Mouse (Mus musculus) lung, embryonic 16.5 days (tissue): ENCODE data around the gene D430041D05Rik. TPM values are rescaled to one million over a fixed set of nuclear protein-coding genes. Genes with fewer than 3 reads are reported as not detected.

Experiments
- ATAC-seq: fragments of 200-750 bp; cut with Nextera tagmentation; 2 replicates; pipeline ENCODE4 v1.8.0; 2017; ENCODE audit warnings: low read depth, mild to moderate bottlenecking, moderate library complexity
- H3K27ac ChIP-seq: fragments of 300-500 bp; sonication (generic); 2 replicates; pipeline ENCODE4 v1.5.1; 2014; ENCODE audit warnings: mild to moderate bottlenecking, control low read depth, low read length
- H3K27me3 ChIP-seq: fragments of 300-500 bp; sonication (generic); 2 replicates; pipeline ENCODE4 v1.6.1; 2014; ENCODE audit warnings: low read depth, low read length, mixed read lengths; ENCODE audit not compliant: control insufficient read depth, insufficient read depth
- H3K36me3 ChIP-seq: fragments of 300-500 bp; sonication (generic); 2 replicates; pipeline ENCODE4 v1.6.1; 2014; ENCODE audit warnings: low read length; ENCODE audit not compliant: control insufficient read depth, insufficient read depth
- H3K4me1 ChIP-seq: fragments of 300-500 bp; sonication (generic); replicated peaks from 2 replicates; pipeline ENCODE4 v1.6.1; 2014; ENCODE audit warnings: low read length, mixed read lengths; ENCODE audit not compliant: control insufficient read depth, insufficient read depth
- H3K4me2 ChIP-seq: fragments of 300-500 bp; sonication (generic); 2 replicates; pipeline ENCODE4 v1.6.1; 2014; ENCODE audit warnings: low read depth, low read length, control low read depth
- H3K4me3 ChIP-seq: fragments of 300-500 bp; sonication (generic); 2 replicates; pipeline ENCODE4 v1.5.1; 2014; ENCODE audit warnings: mild to moderate bottlenecking, low read length, control low read depth
- H3K9ac ChIP-seq: fragments of 300-500 bp; sonication (generic); 2 replicates; pipeline ENCODE4 v1.6.1; 2014; ENCODE audit warnings: low read length, control low read depth
- H3K9me3 ChIP-seq: fragments of 300-500 bp; sonication (generic); 2 replicates; pipeline ENCODE4 v1.6.1; 2016; ENCODE audit warnings: low read length; ENCODE audit not compliant: control insufficient read depth
- WGBS: fragments of 180-500 bp; shearing (Covaris S2); extraction: QIAGEN DNeasy Blood & Tissue Kit; methylation state at CpG from one replicate; pipeline ENCODE4 v1.1.7; 2014; 5-methylcytosine and 5-hydroxymethylcytosine counted together
- polyA plus RNA-seq: library from polyadenylated mRNA; unstranded; fragments of >200 nt; fragmentation: Nextera tagmentation; extraction: Ambion mirVana; gene quantifications from 2 replicates; pipeline ENCODE4 v1.2.1, GENCODE M21; 2015

D430041D05Rik gene
- polyA plus RNA-seq, 1 experiment from 2014 or later = 0.70 TPM

DNA sequence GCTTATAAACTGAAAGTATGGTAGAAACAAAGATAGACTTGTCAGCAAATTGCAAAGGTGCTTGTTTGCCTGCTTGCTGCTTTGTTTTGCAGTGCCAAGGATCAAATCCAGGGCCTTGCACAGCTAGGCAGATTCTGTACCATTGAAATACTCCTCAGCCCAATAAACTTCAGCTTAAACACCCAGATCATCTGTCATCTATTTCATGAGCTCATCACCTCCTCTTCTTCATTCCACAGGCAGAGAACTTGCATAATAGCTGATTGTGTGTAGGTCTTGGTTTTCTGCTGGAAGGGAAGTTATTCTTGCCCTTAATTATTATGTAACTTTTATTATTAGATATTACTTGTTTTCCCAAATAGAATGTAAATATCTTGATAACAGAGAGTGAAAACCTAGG is 73.2 kb downstream of the D430041D05Rik start:
- ATAC-seq = no peak
- Histone ChIP-seq H3K9ac (no peak overlapping the region), H3K27me3 (no peaks in the 10 kb centered on the region)

DNA sequence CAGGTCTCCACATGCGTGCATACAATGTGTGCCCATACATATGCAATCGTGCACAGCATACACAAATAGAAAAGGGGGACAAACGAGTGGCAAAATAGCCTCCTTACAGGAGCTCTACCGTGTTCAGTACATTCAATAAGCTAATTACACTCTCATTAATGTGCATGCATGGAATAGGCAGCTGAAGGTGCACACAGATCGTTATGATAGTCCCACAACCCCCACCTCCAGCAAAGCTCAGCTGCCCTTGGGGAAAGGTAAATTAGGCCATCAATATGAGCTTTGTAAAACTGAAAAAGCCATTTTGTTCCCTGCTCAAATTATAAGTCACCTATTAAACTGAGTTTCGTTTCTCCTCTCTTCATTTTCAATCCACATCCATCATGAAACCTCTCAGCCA is 75.0 kb downstream of the D430041D05Rik start:
- no peak for ATAC-seq
- H3K9ac ChIP-seq = no peak overlapping the region
- H3K36me3 ChIP-seq = no peaks in the 10 kb centered on the region
- 70% methylated on average over 6 of the region's 6 CpGs for WGBS
- no peaks in the 10 kb centered on the region for H3K4me1 ChIP-seq
- no peaks in the 10 kb centered on the region for H3K27me3 ChIP-seq
- no peaks in the 10 kb centered on the region for H3K9me3 ChIP-seq
- H3K27ac ChIP-seq = no peak overlapping the region
- no peak overlapping the region for H3K4me2 ChIP-seq
- no peak overlapping the region for H3K4me3 ChIP-seq

More for the DNA sequence above, 73.2 kb downstream of the D430041D05Rik start:
- H3K9me3 ChIP-seq = no peaks in the 10 kb centered on the region
- H3K4me3 ChIP-seq = no peak overlapping the region
- H3K36me3 ChIP-seq = no peaks in the 10 kb centered on the region
- no peak overlapping the region for H3K27ac ChIP-seq
- no peaks in the 10 kb centered on the region for H3K4me1 ChIP-seq
- H3K4me2 ChIP-seq = no peak overlapping the region

DNA sequence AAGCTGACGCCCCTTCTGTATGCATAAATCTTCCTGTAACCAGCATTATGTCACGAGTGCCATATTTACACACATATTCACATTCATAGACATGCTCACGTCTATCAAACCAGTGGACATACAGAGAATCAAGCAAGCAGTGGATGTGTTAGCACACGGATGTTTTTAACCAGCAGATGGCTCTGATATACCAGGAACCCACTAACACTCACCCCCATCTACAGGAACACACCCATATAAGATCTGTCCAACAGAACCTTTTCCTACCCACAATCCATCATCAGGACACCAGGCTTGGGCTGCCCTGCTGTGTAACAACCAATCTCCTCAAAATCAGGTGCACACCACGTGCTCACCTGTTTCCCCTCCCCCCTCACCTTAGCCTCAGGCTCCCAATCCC is 76.9 kb downstream of the D430041D05Rik start:
- Histone ChIP-seq H3K27me3 (no peaks in the 10 kb centered on the region), H3K36me3 (no peaks in the 10 kb centered on the region), H3K4me2 (no peak overlapping the region), H3K27ac (no peak overlapping the region), H3K9ac (no peak overlapping the region), H3K4me1 (no peaks in the 10 kb centered on the region), H3K4me3 (no peak overlapping the region), H3K9me3 (no peaks in the 10 kb centered on the region)
- 64% methylated on average over 5 of the region's 5 CpGs for WGBS
- ATAC-seq = no peak

DNA sequence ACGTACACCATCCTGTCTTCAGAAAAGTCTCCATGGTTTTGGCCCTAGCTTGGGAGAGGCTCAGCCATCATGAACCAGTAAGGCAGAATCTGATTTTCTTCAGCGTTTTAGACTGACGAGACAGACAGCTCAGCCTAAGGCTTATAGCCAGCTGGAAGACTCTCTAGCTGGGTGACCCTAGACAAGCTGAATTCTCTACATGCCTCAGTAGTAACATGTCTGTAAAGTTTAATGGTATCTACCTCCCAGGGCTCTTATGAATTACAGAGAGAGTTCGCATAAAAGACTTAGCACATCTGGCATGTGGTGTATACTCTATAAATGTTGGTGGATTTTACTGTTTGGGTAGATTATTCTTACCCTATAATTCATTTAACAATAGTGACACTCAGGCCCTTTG is 78.1 kb downstream of the D430041D05Rik start:
- H3K4me3 ChIP-seq = no peak overlapping the region
- H3K27ac ChIP-seq = no peak overlapping the region
- no peak overlapping the region for H3K9ac ChIP-seq
- no peak overlapping the region for H3K4me2 ChIP-seq
- H3K4me1 ChIP-seq = no peaks in the 10 kb centered on the region
- no peaks in the 10 kb centered on the region for H3K27me3 ChIP-seq
- WGBS = 82% methylated on average over 4 of the region's 4 CpGs
- H3K36me3 ChIP-seq = no peaks in the 10 kb centered on the region
- no peak for ATAC-seq
- H3K9me3 ChIP-seq = no peaks in the 10 kb centered on the region

DNA sequence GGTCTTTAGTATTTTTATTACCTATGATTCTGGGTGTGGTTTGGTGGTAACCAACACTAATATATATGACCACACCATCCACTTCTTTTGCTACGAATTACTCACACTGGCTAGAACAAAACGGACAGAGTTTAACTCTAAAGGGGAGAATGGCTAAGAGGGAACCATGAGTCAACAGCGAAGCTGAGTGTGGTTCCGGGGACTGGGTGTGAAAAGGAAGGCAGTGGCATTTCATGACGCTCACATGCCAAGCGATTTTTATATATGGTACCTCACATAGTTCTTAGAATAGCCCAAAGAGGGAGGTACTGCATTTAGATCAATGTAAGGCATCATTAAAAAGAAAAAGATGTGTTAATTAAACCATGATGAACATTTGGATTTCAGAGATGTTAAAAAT is 79.6 kb downstream of the D430041D05Rik start:
- Histone ChIP-seq H3K4me2 (no peak overlapping the region), H3K4me3 (no peak overlapping the region), H3K27ac (no peak overlapping the region), H3K9me3 (no peaks in the 10 kb centered on the region), H3K4me1 (no peaks in the 10 kb centered on the region), H3K27me3 (no peaks in the 10 kb centered on the region), H3K9ac (no peak overlapping the region), H3K36me3 (no peaks in the 10 kb centered on the region)
- WGBS = 83% methylated on average over 6 of the region's 6 CpGs
- no peak for ATAC-seq

DNA sequence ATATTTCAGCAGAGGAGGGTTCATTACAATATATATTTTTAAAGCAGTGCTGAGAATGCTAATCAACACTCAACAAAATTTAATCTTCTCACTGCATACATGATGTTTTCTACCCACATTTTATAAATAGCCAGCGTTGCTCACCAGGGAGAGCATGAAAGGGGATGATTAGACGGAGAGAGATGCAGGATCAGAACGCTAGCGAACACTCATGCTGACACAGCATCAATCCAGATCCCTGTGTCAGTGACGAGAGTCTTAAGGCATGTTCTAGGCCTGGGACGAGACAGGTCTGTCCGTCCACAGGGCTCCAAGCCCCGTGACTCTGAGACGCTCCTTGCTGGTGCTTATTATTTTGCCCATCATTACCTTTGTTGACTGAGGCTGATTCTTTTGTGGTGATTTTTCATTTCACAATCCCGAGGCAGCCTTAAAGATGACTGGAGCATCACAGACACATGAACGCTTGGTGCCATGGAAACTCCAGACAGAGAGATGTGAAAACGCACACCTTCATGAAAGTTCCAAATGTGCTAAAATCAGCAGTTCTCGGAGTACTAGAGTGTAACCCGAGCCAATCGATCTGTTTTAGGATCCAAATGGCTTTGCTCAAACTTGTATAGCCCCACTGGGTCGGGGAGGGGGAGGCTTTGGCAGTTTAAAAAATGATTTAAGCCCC is 83.6 kb downstream of the D430041D05Rik start:
- Histone ChIP-seq H3K4me1 (no peaks in the 10 kb centered on the region), H3K4me3 (no peak overlapping the region), H3K9ac (no peak overlapping the region), H3K27ac (no peak overlapping the region), H3K36me3 (no peaks in the 10 kb centered on the region), H3K4me2 (no peak overlapping the region), H3K9me3 (no peaks in the 10 kb centered on the region), H3K27me3 (no peaks in the 10 kb centered on the region)
- ATAC-seq = no peak
- 63% methylated on average over 16 of the region's 16 CpGs for WGBS

DNA sequence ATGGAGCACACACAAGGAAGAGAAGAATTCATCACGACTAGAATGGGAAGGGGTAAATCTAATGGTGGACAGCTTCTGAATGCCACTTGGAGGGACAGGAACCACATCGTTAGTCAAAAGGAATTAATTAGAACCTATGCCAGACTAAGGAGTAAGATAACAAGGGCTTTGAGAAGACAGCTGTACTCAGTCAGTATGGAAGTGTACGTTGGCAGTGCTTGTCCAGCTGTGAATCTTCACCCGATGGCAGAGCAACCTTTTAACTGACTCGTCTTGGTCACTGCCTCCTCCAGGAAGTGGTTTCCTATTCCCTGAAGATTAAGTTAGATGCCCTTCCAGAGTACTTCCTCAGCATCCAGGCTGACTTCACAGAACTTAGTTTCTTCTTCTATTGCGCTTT is 87.0 kb downstream of the D430041D05Rik start:
- Histone ChIP-seq H3K4me2 (no peak overlapping the region), H3K9me3 (no peaks in the 10 kb centered on the region)
- 60% methylated on average over 6 of the region's 6 CpGs for WGBS

DNA sequence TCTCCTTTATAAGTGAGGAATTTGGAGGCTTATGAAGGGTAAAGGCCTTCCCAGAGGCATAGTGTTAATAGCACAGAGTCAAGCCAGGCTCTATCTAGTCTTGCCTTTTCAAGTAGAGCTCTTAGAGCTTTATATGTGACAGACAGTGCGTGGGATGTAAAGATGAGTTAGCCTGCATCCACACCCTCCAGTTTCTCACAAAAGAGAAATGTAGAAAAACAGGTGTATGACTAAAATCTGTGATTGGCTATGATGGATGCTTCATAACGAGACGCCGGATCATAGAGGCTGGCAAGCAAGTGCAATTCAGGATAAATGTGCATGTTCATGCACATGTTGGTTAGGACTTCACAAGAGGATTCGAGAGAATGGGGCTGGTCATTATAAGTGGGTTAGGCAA is 87.5 kb downstream of the D430041D05Rik start:
- Histone ChIP-seq H3K36me3 (no peaks in the 10 kb centered on the region), H3K9me3 (no peaks in the 10 kb centered on the region), H3K9ac (no peak overlapping the region), H3K27me3 (no peaks in the 10 kb centered on the region), H3K4me2 (no peak overlapping the region), H3K4me3 (no peak overlapping the region), H3K4me1 (no peaks in the 10 kb centered on the region), H3K27ac (no peak overlapping the region)
- no peak for ATAC-seq
- WGBS = 84% methylated on average over 5 of the region's 5 CpGs

More for the DNA sequence above, 87.0 kb downstream of the D430041D05Rik start:
- Histone ChIP-seq H3K36me3 (no peaks in the 10 kb centered on the region), H3K27me3 (no peaks in the 10 kb centered on the region), H3K4me3 (no peak overlapping the region), H3K9ac (no peak overlapping the region), H3K4me1 (no peaks in the 10 kb centered on the region), H3K27ac (no peak overlapping the region)
- ATAC-seq = no peak

DNA sequence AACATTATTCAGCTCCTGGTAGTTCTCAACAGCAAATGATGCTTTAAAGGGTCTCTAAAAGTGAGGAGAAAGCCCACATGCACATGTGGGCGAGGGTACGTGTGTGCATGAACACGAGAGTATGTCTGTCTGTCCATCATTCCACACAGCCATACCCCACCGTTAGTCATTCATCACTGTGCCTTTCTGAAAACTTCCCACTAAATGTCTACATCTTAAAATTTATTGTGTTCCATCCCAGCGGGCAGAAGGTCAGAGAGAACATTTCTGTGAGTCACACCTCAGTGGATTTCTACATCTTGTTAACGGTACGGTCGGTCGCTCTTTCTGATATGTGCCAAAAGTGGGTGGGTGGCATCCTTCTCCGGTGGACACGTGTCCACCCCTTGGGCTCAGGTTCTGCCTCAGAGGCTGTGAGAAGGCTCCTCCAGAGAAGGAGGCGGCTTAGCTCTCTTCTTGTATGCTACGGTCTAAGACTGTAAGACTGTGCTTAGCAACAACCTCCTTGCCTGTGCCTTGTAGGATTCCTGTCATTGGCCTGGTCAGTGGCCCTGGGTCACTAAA is 90.7 kb downstream of the D430041D05Rik start:
- no peak overlapping the region for H3K27ac ChIP-seq
- 85% methylated on average over 13 of the region's 13 CpGs for WGBS
- no peak for ATAC-seq
- no peaks in the 10 kb centered on the region for H3K36me3 ChIP-seq
- no peaks in the 10 kb centered on the region for H3K27me3 ChIP-seq
- H3K9ac ChIP-seq = no peak overlapping the region
- no peaks in the 10 kb centered on the region for H3K9me3 ChIP-seq
- no peak overlapping the region for H3K4me2 ChIP-seq
- H3K4me1 ChIP-seq = no peaks in the 10 kb centered on the region
- no peak overlapping the region for H3K4me3 ChIP-seq
